Mouse (Mus musculus) splenic B cell, adult 2 months (primary cell): Measurements from ENCODE around the gene Cln5.

Source experiments
- DNase-seq: peaks from one replicate; pipeline ENCODE4 v3.0.0-alpha.2; 2011; ENCODE audit warnings: low read depth, low spot score
- H3K27me3 ChIP-seq: 2 replicates; pipeline ENCODE4 v1.6.1; 2012; ENCODE audit warnings: mild to moderate bottlenecking, low read length, moderate library complexity, mixed read lengths; ENCODE audit not compliant: control insufficient read depth, poor library complexity, insufficient read depth, severe bottlenecking
- H3K36me3 ChIP-seq: 2 replicates; pipeline ENCODE4 v1.6.1; 2012; ENCODE audit warnings: mild to moderate bottlenecking, low read length, moderate library complexity, mixed read lengths; ENCODE audit not compliant: control insufficient read depth, poor library complexity, insufficient read depth, severe bottlenecking

Gene Cln5

GRCm38 (mm10) chr14:103070790-103071189, 774 bp downstream of the Cln5 start:
- Histone ChIP-seq H3K36me3 (peaks cover 7% of the 10 kb centered on the region), H3K27me3 (no peaks in the 10 kb centered on the region)
- peak; percentile 72 for DNase-seq

DNA sequence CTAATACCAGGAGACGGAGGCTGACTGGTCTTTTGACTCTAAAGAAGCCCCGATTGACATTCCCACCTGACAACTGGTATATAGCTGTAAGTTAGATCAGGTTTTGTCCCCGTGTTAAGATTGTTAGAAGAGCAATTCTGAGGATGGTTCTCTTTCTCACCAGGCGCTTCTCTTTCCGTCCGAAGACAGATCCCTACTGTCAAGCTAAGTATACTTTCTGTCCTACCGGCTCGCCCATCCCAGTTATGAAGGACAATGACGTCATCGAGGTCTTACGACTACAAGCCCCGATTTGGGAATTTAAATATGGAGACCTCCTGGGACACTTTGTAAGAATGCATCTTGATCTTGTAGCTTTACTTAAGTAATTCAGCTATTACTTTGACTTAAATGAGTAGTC, 1.5 kb downstream of the Cln5 start:
- Histone ChIP-seq H3K27me3 (no peaks in the 10 kb centered on the region), H3K36me3 (peaks cover 7% of the 10 kb centered on the region)
- DNase-seq, result no peak

- no peak for DNase-seq
- Histone ChIP-seq H3K27me3 (no peaks in the 10 kb centered on the region), H3K36me3 (peaks cover 7% of the 10 kb centered on the region)
Measured at GRCm38 (mm10) chr14:103072731-103073130, 2.7 kb downstream of the Cln5 start.

GRCm38 (mm10) chr14:103073825-103074224, 3.8 kb downstream of the Cln5 start:
- DNase-seq, result no peak
- H3K27me3 ChIP-seq, result no peaks in the 10 kb centered on the region
- peaks cover 7% of the 10 kb centered on the region for H3K36me3 ChIP-seq

DNA sequence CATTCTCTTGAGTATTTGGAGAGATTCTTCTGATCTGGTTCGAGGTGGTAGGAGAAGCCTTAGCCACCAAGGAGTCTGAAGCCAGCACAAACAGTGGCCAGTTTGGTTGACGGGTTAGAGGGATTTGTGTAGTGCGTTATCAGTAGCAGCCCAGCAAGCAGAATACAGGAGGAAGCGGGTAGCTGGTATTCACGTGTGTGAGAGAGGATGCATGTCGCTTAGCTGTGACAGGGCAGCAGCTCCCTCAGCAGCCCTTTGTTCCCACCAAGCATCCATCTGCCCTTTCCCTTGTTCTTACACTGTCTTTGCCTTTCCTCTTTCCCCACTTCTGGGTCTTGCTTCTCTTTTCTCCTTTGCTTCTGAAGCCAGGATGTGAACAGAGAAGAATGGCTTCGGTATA, 5.2 kb downstream of the Cln5 start:
- peaks cover 7% of the 10 kb centered on the region for H3K36me3 ChIP-seq
- no peak for DNase-seq
- no peaks in the 10 kb centered on the region for H3K27me3 ChIP-seq

GRCm38 (mm10) chr14:103077272-103078005, 7.4 kb downstream of the Cln5 start:
- Histone ChIP-seq H3K27me3 (no peaks in the 10 kb centered on the region), H3K36me3 (peaks cover 5% of the 10 kb centered on the region)
- DNase-seq, result no peak

- no peak for DNase-seq
- H3K36me3 ChIP-seq, result peaks cover 6% of the 10 kb centered on the region
- H3K27me3 ChIP-seq, result no peaks in the 10 kb centered on the region
Measured at GRCm38 (mm10) chr14:103078006-103078912, 8.2 kb downstream of the Cln5 start.

GRCm38 (mm10) chr14:103079209-103079977, 9.4 kb downstream of the Cln5 start:
- Histone ChIP-seq H3K36me3 (peaks cover 5% of the 10 kb centered on the region), H3K27me3 (no peaks in the 10 kb centered on the region)
- no peak for DNase-seq

DNA sequence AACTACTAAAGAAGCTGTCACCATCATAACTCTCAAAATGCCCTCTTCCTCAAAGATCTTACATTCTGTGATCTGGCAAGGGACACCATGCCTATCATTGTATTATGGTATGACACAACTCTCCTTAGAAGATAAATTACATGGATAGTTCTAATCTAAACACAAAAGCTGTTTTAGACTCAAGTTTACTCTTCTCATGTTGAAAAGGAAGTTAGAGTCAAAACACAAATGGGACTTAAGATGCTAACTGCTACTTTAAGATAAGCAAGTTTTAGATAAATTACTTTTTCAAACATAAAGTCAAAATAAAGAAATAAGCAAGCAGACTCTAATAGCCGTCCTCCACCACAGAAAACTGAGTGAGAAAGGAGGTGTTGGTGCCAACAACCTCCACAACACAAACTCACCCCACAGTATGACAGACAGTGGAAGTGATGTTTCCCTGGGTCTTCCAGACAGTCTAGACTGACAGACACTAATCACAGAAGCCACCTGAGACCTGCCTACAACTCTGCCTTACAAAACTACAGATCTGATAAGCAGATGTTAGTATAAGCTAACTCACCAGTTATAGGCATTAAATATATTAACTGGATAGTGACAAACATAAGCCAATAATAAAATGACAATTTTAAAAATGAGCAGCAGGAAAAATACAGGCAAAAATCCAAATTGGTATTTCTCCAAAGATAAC, 16.0 kb downstream of the Cln5 start:
- no peaks in the 10 kb centered on the region for H3K27me3 ChIP-seq
- DNase-seq, result no peak

GRCm38 (mm10) chr14:103086671-103087324, 16.8 kb downstream of the Cln5 start:
- no peak for DNase-seq
- H3K36me3 ChIP-seq, result peaks cover 17% of the 10 kb centered on the region
- H3K27me3 ChIP-seq, result no peaks in the 10 kb centered on the region

More for the DNA sequence above, 16.0 kb downstream of the Cln5 start:
- peaks cover 16% of the 10 kb centered on the region for H3K36me3 ChIP-seq

DNA sequence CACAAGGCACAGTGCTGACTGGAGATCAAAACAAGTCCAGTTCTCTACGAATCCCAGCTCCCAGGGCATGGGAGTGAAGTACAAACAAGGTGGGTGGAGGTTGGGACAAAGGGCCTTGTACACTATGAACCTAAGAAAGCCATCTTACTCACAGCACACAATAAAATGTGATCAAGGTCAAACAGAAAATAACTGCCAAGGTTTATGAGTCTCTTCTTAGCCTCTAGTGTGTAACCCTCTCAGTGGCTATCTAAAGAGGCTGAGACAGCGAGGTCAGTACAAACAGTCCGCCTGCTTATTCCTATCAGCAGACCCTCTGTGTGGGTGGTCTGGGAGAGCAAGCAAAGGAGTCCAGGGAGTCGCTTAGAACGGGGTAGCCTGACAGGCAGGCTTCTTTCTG, 17.8 kb downstream of the Cln5 start:
- DNase-seq, result no peak
- no peaks in the 10 kb centered on the region for H3K27me3 ChIP-seq
- H3K36me3 ChIP-seq, result peaks cover 17% of the 10 kb centered on the region

- Histone ChIP-seq H3K27me3 (no peaks in the 10 kb centered on the region), H3K36me3 (peaks cover 15% of the 10 kb centered on the region)
- DNase-seq, result peak; percentile 78
Measured at GRCm38 (mm10) chr14:103088624-103089023, 18.6 kb downstream of the Cln5 start.

- peaks cover 1% of the 10 kb centered on the region; the same call in 1 of the 2 replicates for H3K36me3 ChIP-seq
- no peaks in the 10 kb centered on the region for H3K27me3 ChIP-seq
- no peak for DNase-seq
Measured at GRCm38 (mm10) chr14:103093236-103093635, 23.2 kb downstream of the Cln5 start.

DNA sequence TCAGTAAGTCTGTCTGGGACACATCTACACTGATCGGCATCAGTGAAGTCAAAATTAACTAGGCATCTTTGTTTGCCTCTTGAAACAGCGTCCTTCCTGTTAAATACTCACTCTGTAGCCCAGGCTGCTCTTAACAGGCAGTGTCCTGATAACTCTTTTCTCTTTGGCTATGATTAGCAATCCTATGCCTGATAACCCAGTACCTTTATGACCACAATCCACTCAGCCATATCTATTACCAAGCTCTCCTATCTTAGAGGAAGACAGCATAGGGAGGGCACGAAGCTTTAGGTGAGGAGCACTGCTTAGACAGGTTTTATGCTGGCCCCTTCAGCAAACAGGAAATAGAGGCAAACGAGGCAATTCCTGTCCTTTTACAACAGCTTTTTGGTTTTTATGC, 23.7 kb downstream of the Cln5 start:
- no peaks in the 10 kb centered on the region for H3K27me3 ChIP-seq
- peaks cover 1% of the 10 kb centered on the region; the same call in 1 of the 2 replicates for H3K36me3 ChIP-seq
- no peak for DNase-seq
